Mouse (Mus musculus) spleen, embryonic (tissue): ENCODE results near the gene Nup98.

Experiments used
- CTCF ChIA-PET: fragments of 350-600 bp; sonication (Branson Sonifier 250); formaldehyde crosslinking; loops from one replicate; lab custom pipeline; 2022; lab: Charles Lee

Gene Nup98

DNA sequence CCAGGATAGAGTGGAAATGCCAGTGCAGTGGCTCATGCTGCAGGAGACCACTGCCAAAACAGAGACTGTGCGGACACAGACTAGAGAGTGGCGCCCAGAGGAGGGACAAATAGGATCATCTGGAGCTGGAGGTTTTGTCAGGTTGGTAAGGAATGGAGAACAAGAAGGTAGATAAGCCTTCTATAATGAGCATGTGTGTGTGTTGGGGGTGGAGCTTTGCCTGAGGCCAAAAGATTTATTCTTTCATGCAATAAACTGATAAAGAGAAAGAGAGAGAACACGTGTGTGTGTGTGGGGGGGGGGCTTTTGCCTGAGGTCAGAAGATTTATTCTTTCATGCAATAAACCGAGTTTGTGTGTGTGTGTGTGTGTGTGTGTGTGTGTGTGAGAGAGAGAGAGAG lies 23.1 kb upstream of the Nup98 start:
- CTCF ChIA-PET: no interaction called here

DNA sequence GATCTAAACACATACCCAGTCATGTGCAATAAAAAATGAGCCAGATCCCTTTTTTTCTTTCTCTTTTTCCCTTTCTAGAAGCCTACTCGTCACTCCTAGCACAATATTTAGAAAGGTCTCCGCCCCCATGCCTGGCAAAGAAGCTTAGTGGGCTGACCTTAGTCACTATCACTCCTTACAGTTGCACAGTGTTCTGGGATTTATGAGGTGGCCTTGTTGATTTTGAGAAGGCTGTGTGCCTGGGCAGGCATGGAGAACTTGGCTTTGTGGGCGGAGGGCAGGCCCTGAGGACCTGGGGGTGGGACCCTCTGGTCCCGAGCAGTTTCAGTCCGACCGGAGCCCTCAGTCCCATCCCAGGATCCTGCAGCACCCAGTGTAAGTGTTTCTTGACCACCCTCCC lies 19.8 kb upstream of the Nup98 start:
- CTCF ChIA-PET: no interaction called here

DNA sequence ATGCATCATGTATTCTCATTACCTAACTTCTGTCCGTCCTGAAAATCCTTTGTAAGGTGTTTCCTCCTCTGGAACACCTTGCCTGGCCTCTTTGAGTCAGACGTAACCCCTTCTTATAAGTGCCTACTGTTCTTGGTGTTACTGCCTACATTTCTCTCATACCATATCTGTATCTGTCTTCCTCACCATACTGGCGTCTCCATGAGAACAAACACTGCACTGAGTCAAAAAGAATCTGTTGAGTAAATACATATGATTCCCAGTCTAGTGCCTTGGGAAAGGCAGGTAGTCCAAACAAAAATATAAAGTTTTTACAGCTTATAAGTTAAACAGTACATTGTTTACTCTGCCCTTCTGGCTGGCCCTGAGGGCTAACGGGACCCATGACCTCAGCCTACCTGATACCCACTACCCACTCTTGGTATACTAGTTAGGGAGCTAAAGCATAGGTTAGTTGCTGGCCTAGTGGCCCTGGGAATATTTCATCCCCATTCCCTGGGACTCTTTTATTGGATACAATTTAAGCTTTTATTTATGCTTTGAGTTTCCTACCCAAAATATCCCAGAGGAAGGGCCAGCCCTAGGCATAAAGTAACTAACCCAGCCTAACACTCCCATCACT lies 18.2 kb upstream of the Nup98 start:
- CTCF ChIA-PET: no interaction called here

DNA sequence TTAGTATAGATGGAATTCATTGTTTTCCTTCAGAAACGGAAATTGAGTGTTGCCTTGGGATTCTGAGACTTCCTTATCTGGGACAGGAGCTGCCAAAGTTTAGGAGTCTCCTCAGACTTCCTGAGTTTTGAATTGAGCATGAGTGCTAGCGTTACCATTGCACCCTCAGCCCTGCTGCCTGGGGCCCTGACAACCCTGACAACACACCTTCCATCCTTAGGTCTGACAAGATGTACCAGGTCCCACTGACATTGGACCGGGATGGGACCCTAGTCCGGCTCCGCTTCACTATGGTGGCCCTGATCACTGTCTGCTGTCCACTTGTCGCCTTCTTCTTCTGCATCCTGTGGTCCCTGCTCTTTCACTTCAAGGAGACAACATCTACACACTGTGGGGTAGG lies 16.1 kb upstream of the Nup98 start:
- CTCF ChIA-PET: no interaction called here

DNA sequence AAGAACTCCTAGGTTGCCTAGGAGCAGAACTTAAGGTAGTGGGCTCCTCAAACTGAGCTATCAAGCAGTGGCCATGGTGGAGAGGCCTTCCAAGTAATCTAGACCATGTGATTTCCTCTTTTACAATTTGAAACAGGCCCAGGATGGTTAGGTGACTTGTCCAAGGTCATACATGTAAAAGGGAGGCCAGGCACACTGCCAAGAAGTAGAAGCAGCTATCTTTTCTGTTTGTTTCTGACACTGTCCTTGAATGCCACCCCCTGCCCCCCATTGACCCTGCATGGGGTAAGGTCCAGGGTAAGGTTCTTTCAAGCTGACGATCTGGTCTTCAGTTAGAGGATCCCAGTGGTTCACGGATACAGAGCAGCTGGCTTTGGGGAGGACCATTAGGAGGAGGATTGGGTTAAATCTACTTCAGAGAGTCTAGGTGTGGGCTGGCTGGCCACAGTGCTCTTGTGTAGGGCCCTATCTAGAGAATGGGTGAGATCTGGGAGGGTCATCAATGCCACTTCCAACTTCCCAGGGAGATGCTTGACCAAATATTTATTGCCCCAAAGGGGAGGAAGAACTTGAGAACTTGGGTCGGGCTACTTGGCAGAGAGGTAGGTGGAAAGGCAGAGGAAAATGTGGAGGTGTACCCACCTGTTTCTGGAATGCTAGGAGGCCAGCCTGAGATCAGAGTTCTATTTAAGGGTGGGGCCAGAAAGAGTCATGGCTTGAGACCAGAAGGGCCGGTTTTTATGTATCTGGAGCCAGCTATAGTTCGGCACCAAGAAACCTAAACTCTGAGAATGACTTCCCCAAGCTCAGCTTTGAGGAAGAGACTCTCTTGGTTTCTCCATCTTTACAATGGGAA lies 14.1 kb upstream of the Nup98 start:
- CTCF ChIA-PET: interaction anchor here (0.6 to 0.7 kb wide), 2 partner anchors 26 to 181 kb away, joined by 3 to 6 read pairs; no protein-coding TSS in a partner anchor

DNA sequence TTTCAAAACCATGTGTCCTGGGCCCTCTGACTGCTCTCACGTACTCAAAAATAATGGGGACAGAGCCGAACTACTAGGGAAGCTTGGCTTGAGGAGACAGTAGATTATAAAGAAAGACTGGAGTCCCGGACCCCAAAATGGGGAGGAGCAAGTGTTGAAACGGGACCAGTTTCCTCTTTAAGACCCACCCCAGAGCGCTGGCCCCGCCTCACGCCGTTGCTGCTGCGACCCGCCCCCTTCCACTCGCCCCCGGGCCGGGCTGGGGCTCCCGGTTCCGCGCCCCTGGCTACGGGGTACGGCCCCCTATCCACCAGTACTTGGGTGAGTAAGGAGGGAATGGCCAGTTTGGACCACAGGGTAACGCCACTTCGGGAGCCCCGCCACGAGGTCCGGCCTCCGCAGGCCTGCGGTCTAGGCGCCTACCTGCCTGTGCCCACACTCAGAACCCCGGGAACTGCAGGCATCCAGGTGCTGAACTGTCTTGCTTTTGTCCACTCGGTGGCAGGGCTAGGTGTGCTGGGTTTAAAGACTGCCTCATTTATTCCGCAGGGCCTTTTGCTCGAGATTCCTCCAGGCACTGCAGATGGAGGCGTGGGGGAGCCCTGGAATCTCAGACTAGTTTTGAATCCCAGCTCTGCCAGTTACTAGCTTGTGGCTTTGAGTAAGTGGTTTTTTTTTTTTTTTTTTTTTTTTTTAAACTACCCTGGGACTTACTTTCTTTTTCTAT lies 13.0 kb upstream of the Nup98 start:
- CTCF ChIA-PET: interaction anchor here (0.6 kb wide), 1 partner anchor 26 kb away, joined by 3 read pairs; no protein-coding TSS in a partner anchor

DNA sequence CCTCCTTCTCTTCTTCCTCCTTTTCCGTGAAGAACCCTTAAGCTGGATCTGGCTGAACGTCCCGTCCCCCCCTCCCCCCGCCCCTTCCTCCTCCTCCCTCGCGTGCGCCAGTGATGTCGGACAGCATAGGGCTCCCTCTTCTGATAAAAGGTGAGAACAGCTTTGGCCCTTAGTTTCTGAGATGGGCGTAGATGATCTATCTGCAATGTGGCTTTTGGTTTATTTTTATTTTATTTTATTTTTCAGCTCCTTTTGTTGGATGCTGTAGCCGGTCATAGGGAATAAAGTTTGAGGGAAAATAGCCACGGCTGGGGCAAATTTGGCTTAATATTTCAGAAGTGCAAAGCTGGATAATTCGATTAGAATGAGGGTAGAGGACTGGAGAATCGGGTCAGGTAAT lies 12.4 kb upstream of the Nup98 start:
- CTCF ChIA-PET: no interaction called here

DNA sequence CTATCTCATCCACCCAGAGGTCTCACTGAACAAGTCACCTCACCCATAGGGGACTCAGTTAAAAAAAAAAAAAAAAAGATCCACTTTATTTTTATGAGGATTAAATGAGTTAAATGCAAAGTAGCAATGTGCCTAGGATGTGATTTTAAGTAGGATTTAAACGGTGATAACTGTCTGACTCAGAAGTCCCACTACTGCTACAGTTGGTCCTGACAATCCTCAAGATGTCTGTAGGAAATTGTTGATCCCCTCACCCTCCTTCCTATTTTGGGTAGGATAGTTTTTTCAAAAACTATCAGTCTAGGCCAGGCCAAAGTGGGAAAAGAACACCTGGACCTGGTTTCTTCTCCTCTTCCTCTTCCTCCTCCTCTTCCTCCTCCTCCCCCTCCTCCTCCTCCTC lies 11.9 kb upstream of the Nup98 start:
- CTCF ChIA-PET: interaction anchor here (0.7 kb wide), 1 partner anchor 28 kb away, joined by 7 read pairs; no protein-coding TSS in a partner anchor

DNA sequence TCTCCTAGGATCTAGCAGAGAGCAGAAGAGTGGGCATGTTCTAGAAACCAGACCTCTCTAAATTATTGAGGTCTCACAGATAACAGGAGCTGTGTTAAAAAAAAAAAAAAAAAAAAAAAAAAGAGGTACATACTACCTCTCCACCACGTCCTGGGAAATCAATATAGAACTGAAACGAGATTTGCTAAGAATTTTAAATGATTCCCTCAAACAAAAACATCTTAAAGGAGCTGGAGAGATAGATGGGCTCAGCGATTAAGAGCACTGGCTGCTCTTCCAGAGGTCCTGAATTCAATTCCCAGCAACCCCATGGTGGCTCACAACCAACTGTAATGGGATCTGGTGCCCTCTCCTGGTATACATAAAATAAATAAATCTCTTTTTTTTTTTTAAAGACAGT lies 1.1 kb upstream of the Nup98 start:
- CTCF ChIA-PET: interaction anchor here (0.8 kb wide), 1 partner anchor 54 kb away, joined by 4 read pairs; no protein-coding TSS in a partner anchor

DNA sequence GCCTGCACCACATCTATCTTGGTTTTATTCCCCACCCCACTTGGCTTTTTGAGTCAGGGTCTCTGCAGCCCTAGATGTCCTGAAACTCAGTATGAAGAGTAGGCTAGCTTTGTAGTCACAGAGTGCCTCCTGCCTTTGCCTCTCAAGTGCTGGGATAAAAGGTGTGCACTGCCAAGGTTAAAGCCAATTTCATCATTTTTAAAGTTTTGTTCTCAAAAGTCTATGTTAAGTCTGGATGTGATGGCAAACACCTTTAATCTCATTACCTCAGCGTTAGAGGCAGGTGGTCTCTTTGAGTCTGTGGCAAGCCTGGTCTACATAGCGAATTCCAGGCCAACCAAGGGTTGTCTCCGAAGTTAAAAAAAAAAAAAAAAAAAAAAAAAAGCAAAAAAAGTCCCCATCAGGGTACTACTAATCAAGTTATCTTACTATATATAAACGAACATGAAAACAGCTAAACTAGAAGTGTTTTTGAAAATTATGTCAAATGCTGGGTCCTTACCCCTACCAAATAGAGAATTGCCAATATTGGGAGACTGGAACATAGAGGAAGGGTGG lies 1.1 kb downstream of the Nup98 start:
- CTCF ChIA-PET: interaction anchor here (0.7 kb wide), 1 partner anchor 219 kb away, joined by 26 read pairs; no protein-coding TSS in a partner anchor

DNA sequence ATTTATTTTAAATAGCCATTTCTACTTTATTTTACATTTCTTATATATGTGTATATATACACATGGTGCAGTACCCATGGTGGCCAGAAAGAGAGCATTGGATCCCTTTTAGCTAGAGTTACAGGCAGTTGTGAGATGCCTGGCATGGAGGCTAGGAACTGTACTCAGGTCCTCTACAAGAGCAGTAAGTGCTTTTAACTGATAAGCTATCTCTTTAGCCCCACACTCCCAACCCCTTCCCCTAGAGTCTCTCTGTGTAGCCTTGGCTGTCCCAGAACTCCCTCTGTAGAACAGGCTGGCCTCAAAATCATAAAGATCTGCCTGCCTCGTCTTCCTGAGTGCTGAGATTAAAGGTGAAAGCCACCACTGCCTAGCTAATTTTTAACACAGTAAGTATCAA lies 4.3 kb downstream of the Nup98 start:
- CTCF ChIA-PET: no interaction called here

DNA sequence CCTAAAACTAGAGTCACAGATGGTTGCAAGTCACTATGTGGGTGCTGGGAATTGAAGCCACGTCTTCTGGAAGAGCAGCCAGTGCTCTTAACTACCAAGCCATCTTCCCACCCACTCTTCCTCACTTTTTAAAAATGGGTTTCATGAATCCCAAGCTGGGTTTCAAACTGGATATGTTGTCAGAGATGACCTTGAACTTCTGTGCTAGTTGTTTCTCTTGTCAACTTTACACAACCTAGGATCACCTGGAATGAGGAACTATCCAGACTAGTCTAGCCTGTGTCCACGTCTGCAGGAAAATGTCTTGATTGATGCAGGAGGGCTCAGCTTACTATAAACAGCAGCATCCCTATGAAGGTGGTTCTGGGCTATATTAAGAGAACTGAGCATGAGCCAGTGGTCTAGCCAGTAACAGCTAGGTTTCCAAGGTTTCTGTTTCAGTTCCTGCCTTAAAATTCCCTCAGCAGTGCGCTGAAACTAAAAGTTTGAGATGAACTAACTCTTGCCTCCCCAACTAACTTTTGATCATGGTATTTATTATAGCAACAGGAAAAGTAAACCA lies 5.6 kb downstream of the Nup98 start:
- CTCF ChIA-PET: no interaction called here

DNA sequence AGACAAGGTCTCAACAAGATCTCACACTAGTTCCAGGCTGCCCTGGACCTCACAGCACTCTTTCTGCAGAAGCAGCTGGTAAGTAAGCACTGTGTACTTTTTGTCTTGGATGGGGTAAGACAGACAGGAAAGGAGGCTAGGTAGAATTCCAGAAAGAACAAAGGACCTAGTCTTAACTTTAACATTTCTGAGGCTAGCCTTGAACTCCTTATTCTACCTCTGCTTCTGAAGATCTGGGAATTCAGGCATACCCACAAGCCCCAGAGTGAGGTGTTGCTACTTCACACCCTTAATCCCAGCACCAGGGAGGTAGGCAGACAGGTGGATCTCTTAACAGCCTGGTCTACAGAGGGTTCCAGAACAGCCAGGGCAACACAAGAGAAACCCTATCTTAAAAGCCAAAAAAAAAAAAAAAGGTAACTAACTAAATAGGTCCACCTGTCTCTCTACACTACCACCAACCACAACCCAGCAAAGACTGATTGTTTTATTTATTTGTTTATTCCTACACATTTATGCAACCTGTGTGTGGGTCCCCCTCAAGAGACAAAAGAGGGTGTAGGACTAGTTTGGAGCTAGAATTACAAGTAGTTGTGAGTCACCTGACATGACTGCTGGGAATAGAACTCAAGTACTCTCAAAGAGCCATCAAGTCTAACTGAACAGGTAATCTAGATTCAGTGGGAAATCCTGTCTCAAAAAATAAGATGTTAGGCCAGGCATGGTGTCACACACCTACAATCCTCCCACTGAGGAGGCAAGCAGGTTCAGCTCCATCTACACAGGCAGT lies 8.8 kb downstream of the Nup98 start:
- CTCF ChIA-PET: no interaction called here

DNA sequence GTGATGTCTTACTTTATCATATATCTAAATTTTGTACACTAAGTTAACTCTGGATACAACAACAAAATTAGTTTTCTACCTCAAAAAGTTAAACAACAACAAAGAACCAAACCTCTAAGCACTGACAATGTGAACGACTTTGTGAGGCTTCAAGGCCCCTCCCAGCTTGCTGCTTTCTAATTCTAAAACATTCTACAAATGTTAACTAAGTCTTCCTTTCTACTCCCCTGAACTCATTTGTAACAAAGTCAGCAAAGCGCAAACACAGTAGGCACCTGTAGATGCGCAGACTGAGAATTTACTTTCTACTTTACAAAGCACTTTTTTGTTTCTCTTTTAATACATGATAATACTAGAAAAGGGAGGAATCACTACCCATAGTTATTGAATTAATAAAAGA lies 9.4 kb downstream of the Nup98 start:
- CTCF ChIA-PET: no interaction called here

DNA sequence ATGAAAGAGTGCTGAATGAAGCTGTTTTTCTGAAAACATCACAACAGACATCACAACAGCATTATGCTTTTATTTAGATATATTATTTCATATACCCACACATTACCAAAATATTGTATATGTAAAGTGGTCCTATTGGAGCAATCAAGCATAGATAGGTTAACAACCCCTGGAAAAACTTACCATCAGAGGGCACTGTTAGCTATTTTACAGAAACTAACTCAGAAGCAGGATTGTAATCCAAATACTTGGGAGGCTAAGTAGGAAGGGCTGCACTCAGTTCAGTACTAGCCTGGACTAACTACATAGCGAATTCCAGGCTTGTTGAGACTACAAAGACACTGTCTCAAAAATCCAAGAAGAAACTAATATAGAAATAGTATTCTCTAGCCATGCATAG lies 17.6 kb downstream of the Nup98 start:
- CTCF ChIA-PET: no interaction called here

DNA sequence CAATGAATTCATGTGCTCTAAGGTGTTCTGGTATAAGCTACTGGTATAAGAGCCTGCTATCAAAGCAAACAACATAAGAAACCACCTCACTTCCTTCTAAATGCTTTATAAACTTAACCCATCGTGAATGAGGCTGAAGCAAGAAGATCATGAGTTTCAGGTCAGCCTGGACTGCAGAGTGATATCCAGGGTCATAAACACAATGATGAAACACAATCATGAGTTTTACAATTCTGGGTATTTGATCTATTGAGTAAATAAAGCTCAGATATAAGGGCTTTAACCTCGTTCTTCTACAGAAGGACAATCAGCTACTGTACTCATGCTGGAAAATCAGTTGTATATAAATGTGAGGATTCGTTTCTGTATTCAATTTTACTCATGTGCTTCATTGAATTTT lies 26.1 kb downstream of the Nup98 start:
- CTCF ChIA-PET: interaction anchor here (0.6 kb wide), 1 partner anchor 1679 kb away, joined by 7 read pairs; no protein-coding TSS in a partner anchor

DNA sequence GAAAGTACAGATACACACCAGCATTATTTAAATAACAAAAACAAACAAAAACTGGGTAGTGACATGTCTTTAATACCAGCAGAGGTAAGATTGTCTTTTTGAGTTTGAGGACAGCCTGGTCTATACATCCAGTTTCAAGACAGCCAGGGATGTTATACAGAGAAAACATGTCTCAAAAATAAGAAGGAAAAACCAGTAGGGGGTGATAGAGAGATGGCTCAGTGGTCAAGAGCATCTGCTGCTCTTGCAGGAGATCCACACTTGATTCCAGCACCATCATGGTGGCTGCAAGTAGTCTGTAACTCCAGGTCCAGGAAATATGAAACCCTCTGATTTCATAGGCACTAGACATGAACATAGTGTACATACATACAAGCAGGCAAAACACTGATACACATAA lies 39.7 kb downstream of the Nup98 start:
- CTCF ChIA-PET: no interaction called here

DNA sequence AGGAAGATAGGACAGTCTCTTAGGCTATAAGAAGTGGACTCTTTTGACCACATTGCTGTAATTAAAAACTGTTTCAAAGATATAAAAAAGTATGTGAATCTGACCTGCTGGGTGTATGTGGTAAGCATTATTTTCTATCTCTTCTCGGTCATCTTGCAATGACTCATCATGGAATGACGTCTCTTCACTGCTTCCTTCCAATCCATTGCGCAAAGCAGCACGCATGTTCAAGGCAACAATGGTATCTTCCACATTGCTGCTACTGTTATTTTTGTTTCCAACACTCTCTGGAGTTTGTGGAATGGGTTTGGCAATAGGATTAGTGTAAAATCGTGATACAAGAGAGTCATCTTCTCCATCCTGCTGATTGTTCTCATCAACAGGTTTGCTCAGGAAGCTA lies 56.3 kb downstream of the Nup98 start:
- CTCF ChIA-PET: no interaction called here

DNA sequence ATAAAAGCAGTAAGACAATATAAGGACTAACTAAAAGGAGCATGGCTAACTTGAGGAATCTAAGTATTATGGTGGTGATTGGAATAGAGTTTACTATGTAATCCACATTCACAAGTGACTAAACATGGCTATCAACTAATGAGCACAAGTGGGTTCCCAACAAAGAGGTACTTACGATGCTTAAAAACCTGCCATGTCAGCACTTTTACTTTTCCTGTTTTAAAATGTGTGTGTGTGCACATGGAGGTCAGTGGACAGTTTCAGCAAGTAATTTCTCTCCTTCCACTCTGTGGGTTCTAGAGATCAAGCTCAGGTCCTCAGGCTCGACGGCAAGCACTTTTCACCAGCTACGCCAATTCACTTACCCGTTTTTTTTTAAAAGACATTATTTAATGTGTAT lies 72.1 kb downstream of the Nup98 start:
- CTCF ChIA-PET: no interaction called here

DNA sequence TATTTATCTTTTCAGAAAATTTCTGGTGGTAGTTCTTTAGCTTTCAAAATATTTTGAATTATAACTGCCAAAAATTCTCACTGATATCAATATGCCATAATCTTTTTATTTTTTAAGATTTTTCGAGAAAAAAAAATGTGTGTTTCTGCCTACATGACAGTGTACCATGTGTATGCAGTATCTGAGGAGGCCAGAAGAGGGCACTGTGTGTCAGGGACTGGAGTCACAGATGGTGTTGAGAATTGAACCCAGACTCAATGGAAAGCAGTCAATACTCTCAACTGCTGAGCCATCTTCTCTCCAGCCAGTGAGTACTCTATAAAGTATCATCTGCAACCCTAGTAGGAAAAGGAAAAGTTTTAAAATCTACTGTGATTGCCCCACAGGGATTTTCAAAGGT lies 72.5 kb downstream of the Nup98 start:
- CTCF ChIA-PET: interaction anchor here (0.7 kb wide), 1 partner anchor 779 kb away, joined by 3 read pairs; no protein-coding TSS in a partner anchor

DNA sequence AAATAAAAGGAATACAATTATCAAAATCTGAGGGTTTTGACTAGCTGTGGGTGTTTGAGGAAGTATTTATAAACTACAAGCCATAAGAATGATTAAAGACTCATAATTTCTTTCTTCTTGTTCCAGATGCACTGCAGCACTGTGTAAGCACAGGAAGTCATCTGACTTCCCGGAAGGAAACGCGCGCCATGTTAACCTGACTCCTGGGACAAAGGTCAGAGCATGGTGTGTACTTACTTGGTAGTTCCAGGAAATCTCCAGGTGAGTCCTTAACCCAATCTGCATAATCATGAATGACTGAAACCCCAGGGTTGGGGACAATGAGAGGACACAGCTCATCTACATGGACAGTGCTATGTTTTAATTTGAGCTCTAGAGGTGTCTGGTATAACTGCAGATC lies 77.6 kb downstream of the Nup98 start:
- CTCF ChIA-PET: no interaction called here
